Mouse (Mus musculus): ENCODE data around the gene Numa1.
"Not testable (repeated sequence)": the region's sequence is repeated elsewhere in the genome, so short reads cannot be mapped to it uniquely, and the experiment has no call there.

Numa1 gene

GRCm38 (mm10) chr7:102048524-102048923 is 114.6 kb downstream of the Numa1 start:
- not testable (repeated sequence) for DNase-seq (ENCODE audit: low spot score)

GRCm38 (mm10) chr7:102061353-102061752 is 127.4 kb downstream of the Numa1 start:
- DNase-seq (ENCODE audit: low spot score) = no peak

GRCm38 (mm10) chr7:102062203-102062602 is 128.3 kb downstream of the Numa1 start:
- no peak for DNase-seq (ENCODE audit: low spot score)

- no peak for DNase-seq (ENCODE audit: low spot score)
Observed at GRCm38 (mm10) chr7:102063891-102064290, 130.0 kb downstream of the Numa1 start.
